Mouse (Mus musculus): ENCODE measurements around the gene Rpl3. TPM values are rescaled to one million over a fixed set of nuclear protein-coding genes. Genes with fewer than 3 reads are reported as not detected.
A peak's percentile ranks its signal among the peaks of the same experiment; 100 is the strongest.

Gene Rpl3
- polyA plus RNA-seq, 1 experiment, result 680 TPM

DNA sequence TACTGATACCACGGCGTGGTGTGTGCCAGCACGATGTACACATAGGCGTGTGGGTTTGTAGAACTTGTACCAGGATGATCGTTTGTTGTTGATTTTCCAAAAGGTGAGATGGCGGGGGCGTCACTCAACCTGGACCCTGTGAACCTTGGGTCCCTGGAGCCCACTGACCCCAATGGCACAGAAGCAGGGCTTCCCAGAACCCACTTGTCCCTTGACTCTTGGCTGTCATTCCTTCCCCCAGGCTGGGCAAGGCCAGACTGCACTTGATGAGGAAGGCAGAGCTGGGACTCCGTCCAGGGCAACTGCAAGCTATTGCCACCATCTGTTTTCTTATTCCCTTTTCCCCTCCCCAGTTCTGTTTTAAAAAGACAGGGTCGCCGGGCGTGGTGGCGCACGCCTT lies 2.5 kb upstream of the Rpl3 start:
- Histone ChIP-seq H3K4me3 (ENCODE audit: insufficient read depth, low read length) (no peak overlapping the region), H3K27ac (ENCODE audit: insufficient read depth, low read length) (no peak overlapping the region), H3K4me1 (ENCODE audit: control insufficient read depth, insufficient read depth, low read length) (peaks cover 9% of the 10 kb centered on the region)
- no peak for TF ChIP-seq POLR2A (IDR thresholded peaks at IDR 0.05; ENCODE audit: extremely low read depth, insufficient read depth, low read length)

DNA sequence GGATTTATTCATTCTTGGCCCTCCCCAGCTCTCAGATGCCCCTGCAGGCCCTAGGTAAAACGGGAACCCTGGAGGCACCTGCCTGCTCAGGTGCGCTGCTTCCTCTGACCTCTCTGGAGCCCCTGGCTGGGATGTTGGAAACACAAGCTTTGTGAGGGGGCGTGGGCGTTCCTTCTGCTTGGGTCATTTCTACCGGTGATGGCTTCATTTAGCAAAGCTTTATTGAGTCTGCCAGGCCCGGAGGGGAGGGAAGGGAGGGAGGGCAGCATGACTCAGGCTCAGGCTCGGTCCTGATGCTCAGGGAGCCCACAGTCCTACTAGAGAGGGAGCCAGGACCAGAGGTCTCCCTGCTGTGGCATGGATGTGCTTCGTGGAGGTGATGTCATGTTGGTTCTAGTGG lies 931 bp upstream of the Rpl3 start:
- H3K4me3 ChIP-seq (ENCODE audit: insufficient read depth, low read length), result peak overlapping the region; percentile 98
- peaks cover 7% of the 10 kb centered on the region for H3K4me1 ChIP-seq (ENCODE audit: control insufficient read depth, insufficient read depth, low read length)
- TF ChIP-seq CTCF (IDR thresholded peaks at IDR 0.05; ENCODE audit: extremely low read depth, insufficient read depth, low read length) (no peak), POLR2A (IDR thresholded peaks at IDR 0.05; ENCODE audit: extremely low read depth, insufficient read depth, low read length) (no peak)
- H3K27ac ChIP-seq (ENCODE audit: insufficient read depth, low read length), result peak overlapping the region; percentile 97; the same call in 1 of the 2 replicates

DNA sequence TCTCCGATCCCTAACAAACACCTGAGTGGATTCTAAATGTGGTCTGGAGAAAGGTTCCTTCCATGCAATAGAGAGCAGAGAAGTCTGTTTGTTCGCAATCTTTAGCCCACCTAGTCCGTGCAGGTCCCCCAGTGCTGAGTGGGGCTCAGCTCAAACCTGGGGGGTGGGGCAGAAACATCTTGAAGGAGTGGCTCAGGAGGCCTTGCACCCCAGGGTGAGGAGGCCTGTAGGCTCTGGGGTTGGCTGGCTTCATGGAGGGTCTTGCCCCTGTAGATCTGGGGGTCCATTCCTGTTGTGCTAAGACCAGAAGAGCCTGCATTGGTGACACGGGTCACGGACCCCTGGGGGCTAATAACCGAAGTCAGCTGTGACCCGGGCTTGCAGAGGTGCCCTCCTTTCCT lies 373 bp upstream of the Rpl3 start:
- Histone ChIP-seq H3K4me1 (ENCODE audit: control insufficient read depth, insufficient read depth, low read length) (peaks cover 6% of the 10 kb centered on the region), H3K4me3 (ENCODE audit: insufficient read depth, low read length) (peak overlapping the region; percentile 98), H3K27ac (ENCODE audit: insufficient read depth, low read length) (peak overlapping the region; percentile 97)
- no peak for TF ChIP-seq CTCF (IDR thresholded peaks at IDR 0.05; ENCODE audit: extremely low read depth, insufficient read depth, low read length)
- TF ChIP-seq POLR2A (IDR thresholded peaks at IDR 0.05; ENCODE audit: extremely low read depth, insufficient read depth, low read length), result 0 out of 2 replicates have a peak, but pooled peaks have one; percentile 3

DNA sequence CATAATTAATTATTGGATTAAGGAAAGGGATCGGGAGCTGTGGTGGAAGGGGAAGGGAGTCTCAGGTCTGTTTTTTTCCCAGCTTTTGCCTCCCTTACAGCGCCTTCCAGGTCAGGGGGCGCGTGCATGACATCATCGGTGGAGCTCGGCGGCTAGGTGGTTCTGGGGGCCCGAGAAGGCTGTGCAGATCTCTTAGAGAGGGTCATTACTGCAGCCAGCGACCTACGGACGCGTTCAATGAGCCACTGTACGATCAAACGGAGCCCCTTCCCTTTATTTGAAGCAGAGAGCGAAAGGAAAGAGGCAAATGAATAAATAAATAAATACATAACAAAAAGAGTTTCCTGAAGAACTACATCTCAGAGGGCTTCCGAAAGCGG lies 937 bp downstream of the Rpl3 start:
- Histone ChIP-seq H3K4me1 (ENCODE audit: control insufficient read depth, insufficient read depth, low read length) (no peaks in the 10 kb centered on the region; the same call in 1 of the 2 replicates), H3K27ac (ENCODE audit: insufficient read depth, low read length) (peak overlapping the region; percentile 85), H3K4me3 (ENCODE audit: insufficient read depth, low read length) (peak overlapping the region; percentile 98)
- TF ChIP-seq POLR2A (IDR thresholded peaks at IDR 0.05; ENCODE audit: extremely low read depth, insufficient read depth, low read length) (no peak), CTCF (IDR thresholded peaks at IDR 0.05; ENCODE audit: extremely low read depth, insufficient read depth, low read length) (no peak)

DNA sequence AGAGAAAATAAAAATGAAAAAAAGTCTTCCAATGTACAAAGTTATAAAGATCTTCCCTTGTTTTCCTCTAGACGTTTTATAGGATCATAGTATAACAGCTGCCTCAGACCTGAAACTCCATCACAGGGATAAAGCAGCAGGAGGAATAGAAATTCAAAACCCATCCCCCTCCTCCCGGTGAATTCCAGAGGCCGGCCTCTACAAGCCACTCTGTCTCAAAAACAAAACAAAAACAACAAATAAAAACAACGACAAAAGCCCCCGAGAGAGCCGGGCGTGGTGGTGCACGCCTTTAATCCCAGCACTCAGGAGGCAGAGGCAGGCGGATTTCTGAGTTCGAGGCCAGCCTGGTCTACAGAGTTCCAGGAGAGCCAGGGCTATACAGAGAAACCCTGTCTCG lies 1.5 kb downstream of the Rpl3 start:
- H3K4me3 ChIP-seq (ENCODE audit: insufficient read depth, low read length), result no peak overlapping the region; the same call in 1 of the 2 replicates
- H3K4me1 ChIP-seq (ENCODE audit: control insufficient read depth, insufficient read depth, low read length), result no peaks in the 10 kb centered on the region
- no peak overlapping the region for H3K27ac ChIP-seq (ENCODE audit: insufficient read depth, low read length)
- TF ChIP-seq POLR2A (IDR thresholded peaks at IDR 0.05; ENCODE audit: extremely low read depth, insufficient read depth, low read length), result no peak
- TF ChIP-seq CTCF (IDR thresholded peaks at IDR 0.05; ENCODE audit: extremely low read depth, insufficient read depth, low read length), result no peak

DNA sequence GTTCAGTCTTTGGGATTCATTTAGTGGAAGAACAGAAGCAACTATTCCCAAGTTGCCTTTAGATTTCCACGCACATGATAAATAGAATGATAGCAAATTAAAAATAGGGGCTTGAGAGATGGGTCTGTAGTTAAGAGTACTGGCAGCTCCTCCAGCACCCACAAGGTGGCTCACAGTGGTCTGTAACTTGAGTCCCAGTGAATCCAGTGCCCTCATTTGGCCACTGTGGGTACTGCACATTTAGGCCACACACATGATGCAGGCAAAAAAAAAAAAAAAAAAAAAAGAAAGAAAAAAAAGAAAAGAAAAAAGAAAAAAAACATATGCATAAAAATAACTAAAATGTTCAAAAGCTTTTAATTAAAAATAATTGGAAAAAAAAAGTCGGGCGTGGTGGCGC lies 3.0 kb downstream of the Rpl3 start:
- no peak overlapping the region for H3K4me3 ChIP-seq (ENCODE audit: insufficient read depth, low read length)
- H3K27ac ChIP-seq (ENCODE audit: insufficient read depth, low read length), result no peak overlapping the region
- TF ChIP-seq POLR2A (IDR thresholded peaks at IDR 0.05; ENCODE audit: extremely low read depth, insufficient read depth, low read length), result no peak
- peak; percentile 98 for TF ChIP-seq CTCF (IDR thresholded peaks at IDR 0.05; ENCODE audit: extremely low read depth, insufficient read depth, low read length)
- no peaks in the 10 kb centered on the region for H3K4me1 ChIP-seq (ENCODE audit: control insufficient read depth, insufficient read depth, low read length)

DNA sequence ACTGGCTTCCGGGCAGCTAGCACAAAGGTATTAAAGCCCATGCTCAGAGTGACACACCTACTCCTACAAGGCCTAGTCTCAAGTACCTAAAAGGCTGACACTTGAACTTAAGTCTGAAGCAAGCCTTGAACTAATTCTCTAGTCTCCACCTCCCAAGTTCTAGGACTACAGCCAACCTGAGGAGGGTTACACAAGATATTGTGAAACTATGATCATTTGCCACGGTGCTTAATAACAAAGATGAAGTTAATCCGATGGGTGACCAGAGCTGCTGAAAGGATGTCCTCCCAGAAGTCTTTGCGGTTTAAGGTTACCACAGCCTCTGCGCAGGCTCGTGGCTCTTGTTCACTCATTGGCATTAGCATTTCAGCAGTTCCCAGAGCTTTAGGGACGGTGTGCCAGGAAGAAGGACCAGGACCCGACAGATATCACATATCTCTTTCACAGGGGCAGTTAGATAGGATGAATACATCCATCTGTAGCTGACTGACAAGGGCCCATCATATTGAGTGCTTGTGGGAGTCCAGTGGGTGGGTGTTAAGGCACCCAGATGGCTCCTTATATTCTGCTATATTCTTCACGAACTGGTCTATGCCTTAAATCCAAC lies 4.2 kb downstream of the Rpl3 start:
- H3K4me3 ChIP-seq (ENCODE audit: insufficient read depth, low read length), result no peak overlapping the region
- H3K27ac ChIP-seq (ENCODE audit: insufficient read depth, low read length), result no peak overlapping the region
- no peak for TF ChIP-seq CTCF (IDR thresholded peaks at IDR 0.05; ENCODE audit: extremely low read depth, insufficient read depth, low read length)
- TF ChIP-seq POLR2A (IDR thresholded peaks at IDR 0.05; ENCODE audit: extremely low read depth, insufficient read depth, low read length), result no peak
- no peaks in the 10 kb centered on the region for H3K4me1 ChIP-seq (ENCODE audit: control insufficient read depth, insufficient read depth, low read length)

DNA sequence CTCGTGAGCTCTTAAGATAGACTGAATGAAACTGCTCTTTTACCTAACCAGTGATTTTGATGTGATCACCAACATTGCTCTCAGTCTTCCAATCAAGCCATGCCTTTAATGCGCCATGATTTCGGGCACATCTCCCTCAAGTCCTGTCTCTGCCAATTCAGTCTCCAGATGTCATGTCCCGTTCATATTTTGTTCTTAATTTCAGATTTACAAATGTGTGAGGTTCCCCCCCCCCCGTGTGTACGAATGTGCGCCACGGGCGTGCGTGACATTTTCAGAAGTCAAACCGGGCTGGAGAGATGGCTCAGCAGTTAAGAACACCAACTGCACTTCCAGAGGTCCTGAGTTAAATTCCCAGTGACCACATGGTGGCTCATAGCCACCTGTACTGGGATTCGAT lies 7.9 kb downstream of the Rpl3 start:
- H3K4me1 ChIP-seq (ENCODE audit: control insufficient read depth, insufficient read depth, low read length), result peaks cover 7% of the 10 kb centered on the region; the same call in 1 of the 2 replicates
- peak overlapping the region; percentile 82 for H3K4me3 ChIP-seq (ENCODE audit: insufficient read depth, low read length)
- no peak for TF ChIP-seq CTCF (IDR thresholded peaks at IDR 0.05; ENCODE audit: extremely low read depth, insufficient read depth, low read length)
- TF ChIP-seq POLR2A (IDR thresholded peaks at IDR 0.05; ENCODE audit: extremely low read depth, insufficient read depth, low read length), result no peak
- H3K27ac ChIP-seq (ENCODE audit: insufficient read depth, low read length), result peak overlapping the region; percentile 86

DNA sequence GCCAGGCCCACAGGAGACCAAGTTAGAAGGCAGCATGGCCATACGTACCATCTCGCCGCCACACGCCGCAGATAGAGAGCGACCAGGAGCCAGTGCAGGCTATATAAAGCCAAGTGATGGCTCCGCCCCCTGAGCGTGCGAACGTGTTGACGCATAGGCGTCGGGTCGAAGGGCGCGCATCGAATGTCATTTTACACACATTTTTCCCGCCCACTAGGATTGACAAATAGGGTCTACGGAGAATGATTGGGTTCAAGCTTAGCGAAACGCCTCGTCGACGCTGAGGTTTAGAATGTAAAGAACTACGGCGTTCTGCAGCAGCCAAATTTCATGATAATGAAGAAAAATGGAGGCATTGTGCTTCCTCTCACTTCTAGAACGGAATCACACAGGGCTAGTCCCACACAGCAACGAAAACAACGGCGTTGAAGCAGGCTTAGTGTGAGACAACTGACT lies 8.4 kb downstream of the Rpl3 start:
- Histone ChIP-seq H3K27ac (ENCODE audit: insufficient read depth, low read length) (peak overlapping the region; percentile 86), H3K4me1 (ENCODE audit: control insufficient read depth, insufficient read depth, low read length) (peaks cover 7% of the 10 kb centered on the region; the same call in 1 of the 2 replicates), H3K4me3 (ENCODE audit: insufficient read depth, low read length) (peak overlapping the region; percentile 82)
- TF ChIP-seq CTCF (IDR thresholded peaks at IDR 0.05; ENCODE audit: extremely low read depth, insufficient read depth, low read length), result no peak
- TF ChIP-seq POLR2A (IDR thresholded peaks at IDR 0.05; ENCODE audit: extremely low read depth, insufficient read depth, low read length), result peak; percentile 100

DNA sequence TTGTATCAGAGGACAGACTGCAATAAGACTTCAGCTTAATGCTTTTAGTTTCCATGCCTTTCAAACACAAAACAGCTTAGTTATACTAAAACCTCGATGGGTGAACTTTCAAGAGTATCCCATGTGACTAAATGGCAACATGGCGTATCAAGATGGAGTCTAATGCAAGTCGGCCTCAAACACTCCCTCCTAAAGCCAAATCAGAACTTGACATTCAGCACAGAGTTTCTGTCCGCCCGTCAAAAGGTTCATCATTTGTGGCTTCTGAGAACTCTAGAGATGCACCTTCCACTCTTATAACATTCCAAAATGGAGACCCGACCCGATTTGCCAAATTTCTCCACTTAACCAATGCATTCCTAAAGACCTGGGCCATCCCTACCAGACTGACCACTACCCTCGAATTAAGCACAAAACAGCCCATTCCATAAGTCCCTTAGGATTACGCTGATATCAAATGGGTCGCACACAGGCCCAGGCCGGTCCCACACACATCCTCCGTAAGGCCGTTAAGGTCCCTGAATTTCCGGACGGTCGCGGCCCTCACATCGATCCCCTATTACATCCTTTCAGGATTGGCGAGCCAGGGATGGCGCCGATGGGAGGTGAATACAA lies 8.9 kb downstream of the Rpl3 start:
- Histone ChIP-seq H3K4me3 (ENCODE audit: insufficient read depth, low read length) (peak overlapping the region; percentile 82), H3K27ac (ENCODE audit: insufficient read depth, low read length) (peak overlapping the region; percentile 47), H3K4me1 (ENCODE audit: control insufficient read depth, insufficient read depth, low read length) (peaks cover 7% of the 10 kb centered on the region; the same call in 1 of the 2 replicates)
- TF ChIP-seq CTCF (IDR thresholded peaks at IDR 0.05; ENCODE audit: extremely low read depth, insufficient read depth, low read length) (no peak), POLR2A (IDR thresholded peaks at IDR 0.05; ENCODE audit: extremely low read depth, insufficient read depth, low read length) (no peak)
